Mouse (Mus musculus) megakaryocyte, adult 5-6 weeks (primary cell): ENCODE results near the gene Itpr1. TPM values are rescaled to one million over a fixed set of nuclear protein-coding genes. Genes with fewer than 3 reads are reported as not detected.

ENCODE experiments used
- ATAC-seq: 2 replicates; pipeline ENCODE4 v1.8.0; 2016; ENCODE audit warnings: mild to moderate bottlenecking, inconsistent platforms; ENCODE audit not compliant: poor library complexity, severe bottlenecking
- total RNA-seq, 2 experiments: library from RNA; stranded (forward) in 1 of 2; stranded (reverse) in 1 of 2; fragments of 153-499, 151-499 nt in 1 of 2; fragments of 221-1000, 200-1000 nt in 1 of 2; gene quantifications; 2 replicates each; pipeline versions ENCODE4 v1.2.3 to v1.2.4; 2015 to 2017

Gene Itpr1
- total RNA-seq, 2 experiments from 2014 or later: 55.7 to 127 TPM

GRCm38 (mm10) chr6:108274364-108275084 is 61.6 kb downstream of the Itpr1 start:
- 0 out of 2 replicates have a peak, but pooled peaks have one; percentile 18 for ATAC-seq

DNA sequence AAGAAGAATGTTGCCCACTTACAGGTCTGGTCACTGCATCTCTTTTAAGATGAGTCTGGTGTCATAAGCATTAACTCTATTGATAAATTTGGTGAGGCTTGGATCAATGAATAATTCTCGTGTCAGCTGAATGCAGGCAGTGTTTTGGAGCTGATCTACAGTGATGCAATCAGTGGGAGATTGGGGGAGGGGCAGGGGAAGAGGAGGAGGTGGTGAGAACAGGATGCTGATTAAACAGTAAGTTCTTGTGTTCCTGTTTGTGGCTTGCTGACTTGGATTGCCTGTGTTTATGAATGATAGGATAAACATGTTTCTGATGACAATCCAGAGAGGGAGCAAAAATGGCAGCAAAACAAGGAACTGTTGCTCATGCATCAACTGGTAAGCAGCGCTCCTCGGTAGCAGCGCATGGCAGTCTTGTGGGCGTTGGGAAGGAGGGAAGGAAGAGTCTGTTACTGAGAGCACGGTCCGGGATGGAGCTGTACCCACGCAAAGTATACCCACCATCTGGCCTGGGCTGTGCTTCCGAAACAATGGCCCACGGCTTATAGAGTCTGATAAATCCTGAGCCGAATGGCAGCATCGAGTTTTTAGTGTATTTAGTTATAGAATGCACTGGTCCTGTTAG is 64.1 kb downstream of the Itpr1 start:
- peak; percentile 47 for ATAC-seq

DNA sequence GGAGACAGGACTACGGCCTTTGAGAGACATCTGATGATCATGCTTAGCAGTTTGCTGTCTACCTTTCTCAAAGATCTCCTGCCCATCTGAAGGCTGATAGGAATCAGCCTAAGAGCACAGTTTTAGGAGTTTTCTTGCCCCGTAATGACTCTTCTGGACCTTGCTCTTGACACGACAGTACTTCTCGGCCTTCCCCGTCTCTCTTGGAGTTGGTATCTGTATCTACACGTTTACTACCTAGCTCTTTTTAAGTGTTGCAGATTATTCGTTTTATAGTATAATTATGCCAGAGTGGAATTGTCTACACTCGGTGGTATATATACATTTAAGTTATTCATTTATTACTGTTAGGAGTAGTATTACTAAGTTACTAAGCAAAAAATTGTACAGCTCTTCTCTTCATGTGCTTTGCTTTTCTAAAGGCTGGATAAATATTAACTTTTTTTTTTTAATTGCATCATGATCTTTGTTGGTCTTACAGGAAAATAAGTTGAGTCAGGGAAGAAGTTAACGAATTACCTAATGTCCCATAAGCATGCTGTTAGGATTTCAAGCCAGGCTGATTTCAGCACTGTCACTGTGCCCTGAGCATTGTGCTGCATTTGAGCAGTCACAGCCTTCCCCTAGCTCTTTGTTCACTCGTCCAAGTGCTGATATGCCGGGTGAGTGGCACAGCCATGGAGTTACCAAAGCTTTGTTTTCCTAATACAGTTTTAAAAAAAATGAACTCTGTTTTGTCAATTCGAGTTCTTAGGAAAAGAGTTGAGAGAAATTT is 64.9 kb downstream of the Itpr1 start:
- ATAC-seq: no peak

- ATAC-seq: no peak
Observed at GRCm38 (mm10) chr6:108278826-108279630, 66.1 kb downstream of the Itpr1 start.

- no peak for ATAC-seq
Observed at GRCm38 (mm10) chr6:108282131-108282530, 69.2 kb downstream of the Itpr1 start.

DNA sequence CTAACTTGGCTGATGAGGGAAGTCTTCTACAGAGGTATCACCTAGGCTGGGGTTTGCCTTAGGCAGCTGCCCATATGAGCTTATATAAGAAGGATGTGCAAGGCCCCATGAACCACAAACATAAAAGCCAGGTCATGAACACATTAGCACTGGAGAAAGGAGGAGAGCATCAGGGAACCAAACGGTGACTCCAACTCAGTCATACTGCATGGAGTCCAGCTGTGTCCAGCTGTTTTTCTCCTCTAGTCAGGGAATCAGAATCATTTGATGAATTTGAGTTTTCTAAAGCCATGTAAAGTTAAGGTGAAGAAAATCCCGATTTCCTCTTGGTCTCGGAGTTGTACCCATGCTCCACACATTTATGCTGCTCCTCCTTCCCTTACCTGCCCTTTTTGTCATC is 69.7 kb downstream of the Itpr1 start:
- ATAC-seq: no peak

GRCm38 (mm10) chr6:108284688-108285087 is 71.8 kb downstream of the Itpr1 start:
- no peak for ATAC-seq

DNA sequence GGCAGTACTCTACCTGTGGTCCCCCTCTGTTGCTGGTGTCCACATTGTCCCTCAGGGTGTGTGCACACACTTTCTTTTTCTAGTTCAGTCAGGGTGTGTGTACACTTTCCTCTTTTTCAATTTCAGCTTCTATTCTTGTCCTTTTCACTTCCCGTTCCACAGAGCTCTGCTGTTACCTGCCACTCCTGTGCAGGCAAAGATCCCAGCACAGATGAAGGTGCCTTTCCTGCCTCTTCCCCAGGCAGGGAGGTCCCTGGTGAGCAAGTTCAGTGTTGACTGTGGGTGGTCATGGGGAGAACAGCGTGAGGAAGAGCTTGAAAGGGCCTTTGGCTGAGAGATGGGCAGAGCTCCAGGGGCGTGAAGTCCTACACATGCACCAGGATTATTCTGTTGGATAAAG is 76.1 kb downstream of the Itpr1 start:
- peak; percentile 81 for ATAC-seq

- no peak for ATAC-seq
Observed at GRCm38 (mm10) chr6:108290978-108291377, 78.1 kb downstream of the Itpr1 start.

DNA sequence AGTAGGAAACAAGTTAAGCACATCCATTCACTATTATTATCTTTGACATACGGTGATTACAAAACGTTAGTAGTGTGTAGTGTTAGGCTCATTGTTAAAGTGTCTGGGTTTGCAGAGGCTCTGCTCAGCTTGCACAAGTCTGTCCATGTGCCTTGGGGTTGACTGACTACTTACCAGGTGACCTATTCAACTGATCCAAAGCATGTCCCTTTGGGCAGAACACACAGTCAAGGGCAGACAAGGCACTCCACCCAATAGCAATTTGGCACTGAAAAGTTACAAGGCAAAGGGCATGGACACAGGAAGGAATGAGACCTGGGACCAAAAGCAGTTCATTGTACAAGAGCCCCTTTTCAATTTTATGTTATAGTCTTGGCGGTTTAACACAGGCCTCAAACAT is 78.7 kb downstream of the Itpr1 start:
- ATAC-seq: no peak

DNA sequence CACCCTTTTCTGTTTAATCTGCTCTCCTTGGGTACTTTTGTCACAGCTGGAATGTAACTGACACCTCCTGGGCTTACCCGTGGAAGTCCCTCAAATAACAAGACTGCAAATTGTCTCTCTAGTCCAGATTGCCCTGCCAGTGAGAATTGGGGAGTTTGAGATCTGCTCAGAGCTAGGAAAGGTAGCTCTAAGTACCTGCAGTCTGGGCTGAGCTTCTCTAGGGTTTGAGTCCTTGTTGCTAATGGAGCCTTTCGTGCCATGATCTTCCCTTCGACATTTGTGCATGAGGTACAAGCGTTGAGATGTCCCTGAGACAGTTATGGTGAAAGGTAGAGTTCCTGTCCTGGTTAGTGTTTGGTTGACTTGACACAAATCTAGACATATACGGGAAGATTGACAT is 89.0 kb downstream of the Itpr1 start:
- no peak for ATAC-seq

DNA sequence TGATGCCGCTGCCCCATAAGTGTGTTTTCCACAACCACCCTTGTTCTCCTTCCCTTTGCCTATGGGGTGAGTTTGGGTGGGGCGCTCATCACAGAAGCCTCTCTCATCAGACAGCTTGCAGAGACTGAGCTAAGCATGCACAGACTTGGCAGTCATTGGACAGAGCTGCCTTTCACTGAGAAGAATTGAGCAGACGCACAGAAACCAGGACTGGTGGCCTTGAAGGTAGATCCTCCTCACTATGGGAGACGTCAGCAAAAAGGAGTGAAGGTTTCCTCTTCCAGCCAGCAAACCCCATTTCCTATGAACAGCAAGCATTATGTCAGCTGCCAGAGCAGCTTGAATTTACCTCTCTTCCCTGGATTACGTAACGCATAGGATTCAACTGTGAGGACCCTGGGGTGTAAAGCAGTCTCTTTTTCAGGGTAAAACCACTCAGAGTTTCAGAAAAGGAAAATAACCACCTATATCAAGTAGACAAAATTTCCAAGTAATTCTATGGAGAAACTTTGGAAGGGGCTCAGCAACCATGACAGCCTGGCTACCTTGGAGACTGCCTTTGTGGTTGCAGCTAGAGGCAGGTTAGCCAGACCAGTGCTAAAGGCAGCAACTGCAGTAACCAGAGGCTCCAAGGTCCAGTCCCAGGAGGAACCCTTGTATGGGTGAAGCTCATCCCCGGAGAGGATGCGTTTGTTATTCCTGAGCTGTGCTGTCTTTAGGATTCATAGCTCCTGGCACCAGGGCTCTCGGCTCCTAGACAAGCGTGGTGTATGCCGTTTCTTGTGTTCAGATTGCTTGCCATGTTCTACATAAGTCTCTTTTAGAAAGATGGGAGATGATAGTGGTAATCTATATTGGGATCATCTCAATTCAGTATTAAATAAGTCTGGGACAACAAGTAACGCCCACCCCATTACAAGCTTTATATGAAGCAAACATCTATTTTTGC is 91.0 kb downstream of the Itpr1 start:
- ATAC-seq: no peak

GRCm38 (mm10) chr6:108305171-108305779 is 92.4 kb downstream of the Itpr1 start:
- no peak for ATAC-seq

DNA sequence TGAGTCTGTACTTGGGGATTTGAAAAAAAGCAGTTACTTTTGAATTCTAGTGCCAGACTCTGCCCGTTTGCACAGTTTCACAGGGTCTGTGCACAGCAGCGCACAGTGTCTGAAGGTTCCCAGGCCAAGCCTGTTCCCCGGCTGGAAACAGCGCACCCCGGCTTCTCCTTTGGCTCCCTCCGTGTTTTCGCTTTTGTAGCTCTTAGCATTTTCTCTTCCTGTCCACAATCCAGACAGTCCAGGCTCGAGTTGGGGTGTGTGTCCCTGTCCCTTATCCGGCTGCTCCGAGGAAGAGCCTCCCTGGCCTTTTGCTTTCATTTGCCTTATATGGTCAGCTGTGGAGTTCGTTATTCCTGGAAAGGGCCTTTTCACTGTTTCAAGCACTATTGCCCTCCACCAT is 93.3 kb downstream of the Itpr1 start:
- 0 out of 2 replicates have a peak, but pooled peaks have one; percentile 2 for ATAC-seq

DNA sequence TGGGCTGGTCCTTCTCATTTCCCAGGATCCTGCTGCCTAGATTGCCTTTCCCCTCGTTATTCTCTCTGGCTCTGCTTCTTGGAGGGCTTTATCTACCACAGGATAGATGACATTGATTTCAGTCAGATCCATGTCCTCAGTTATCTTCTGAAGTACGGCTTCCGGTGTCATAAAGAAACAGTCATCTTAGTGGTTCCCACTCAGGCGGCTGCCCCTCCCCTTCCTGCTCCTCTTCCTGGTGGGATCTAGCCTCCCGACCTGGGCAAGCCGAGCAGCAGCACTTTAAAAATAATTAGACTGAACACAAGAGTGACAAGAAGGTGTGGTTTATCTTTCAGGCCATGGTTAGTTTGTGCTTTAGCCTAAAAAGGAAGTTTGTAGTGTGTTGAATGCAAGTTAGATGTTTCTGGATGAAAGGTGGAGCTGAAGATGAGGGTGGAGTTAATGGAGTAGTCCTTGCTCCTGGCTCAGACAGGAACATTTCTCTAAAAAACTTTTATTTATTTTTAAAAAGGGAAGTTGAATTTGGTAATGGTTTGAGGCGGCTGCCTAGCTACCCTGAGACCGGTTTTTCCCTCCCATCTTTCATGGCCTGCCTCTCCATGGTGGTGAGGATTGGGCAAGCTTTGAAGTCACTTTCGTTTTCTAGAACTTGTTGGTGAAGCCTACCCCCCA is 94.2 kb downstream of the Itpr1 start:
- peak; percentile 78 for ATAC-seq

DNA sequence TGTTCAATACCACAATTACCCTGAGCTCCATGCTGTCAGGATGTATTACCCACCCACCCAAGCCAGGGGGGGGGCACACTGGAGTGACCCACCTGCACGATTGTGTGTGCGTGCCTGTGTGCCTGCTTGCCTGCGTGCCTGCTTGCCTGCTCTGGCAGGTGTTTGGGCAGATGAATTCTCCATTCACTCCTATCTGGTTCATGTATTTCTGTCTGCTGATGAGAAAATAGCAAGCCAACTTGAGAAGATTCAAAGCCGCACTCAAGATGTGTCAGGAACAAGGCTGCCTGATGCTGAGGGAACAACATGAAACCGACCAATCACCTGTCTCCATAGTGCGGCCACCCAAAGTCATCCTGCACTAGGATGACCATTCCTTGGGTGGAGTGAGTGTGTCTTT is 94.9 kb downstream of the Itpr1 start:
- no peak for ATAC-seq

DNA sequence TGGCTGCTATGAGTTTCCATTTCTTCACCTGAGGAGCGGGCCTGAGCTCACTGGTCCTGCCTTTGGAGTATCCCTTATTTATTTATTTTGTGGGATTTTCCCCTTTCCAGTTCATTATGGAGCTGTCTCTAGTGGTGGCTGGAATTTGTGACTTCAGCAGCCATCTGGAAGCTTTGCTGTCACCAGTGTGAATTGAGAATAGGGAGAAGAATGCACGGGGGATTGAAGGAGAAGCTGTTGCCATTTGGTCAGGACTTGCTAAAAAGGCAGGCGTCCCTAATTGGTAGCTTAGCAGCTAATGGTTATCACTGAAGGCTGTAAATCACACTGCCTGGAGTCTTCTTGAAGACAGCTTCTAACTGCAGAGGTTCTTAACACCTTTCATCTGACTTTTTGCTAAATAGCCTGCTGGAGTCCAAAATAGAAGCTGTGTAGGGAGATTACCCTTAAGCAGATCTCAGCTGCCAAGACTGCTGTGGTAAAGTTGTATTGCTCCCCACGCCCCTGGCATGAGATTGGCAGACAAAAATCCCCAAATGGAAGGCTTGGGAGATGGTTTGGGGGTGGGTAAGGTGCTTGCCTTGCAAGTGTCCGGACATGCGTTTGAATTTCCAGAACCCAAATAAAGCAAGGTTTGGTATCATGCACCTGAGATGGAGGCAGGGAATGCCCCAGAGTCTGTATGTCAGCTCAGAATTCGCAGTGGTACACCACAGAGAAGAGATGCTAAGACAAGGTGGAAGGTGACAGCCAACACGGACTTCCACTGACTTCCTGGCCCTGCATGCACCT is 96.7 kb downstream of the Itpr1 start:
- no peak for ATAC-seq

DNA sequence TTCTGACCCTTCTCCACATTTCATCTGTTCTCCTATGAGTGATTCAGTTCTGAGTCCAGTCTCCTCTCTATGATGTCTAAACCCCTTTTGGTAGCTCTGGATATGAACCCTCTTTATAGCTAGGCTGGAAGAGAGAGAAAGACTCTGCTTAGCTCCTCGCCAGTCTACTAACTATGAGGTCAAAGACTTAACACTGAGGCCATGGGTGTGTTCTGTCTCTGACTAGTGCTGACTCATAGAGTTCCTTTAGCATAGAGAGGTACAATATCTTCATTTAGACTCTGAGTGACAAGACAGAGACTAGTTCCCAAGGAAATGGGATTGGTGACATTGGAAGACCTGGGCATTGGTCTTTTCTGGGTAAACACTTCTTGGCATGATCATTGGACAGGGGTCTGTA is 100.2 kb downstream of the Itpr1 start:
- no peak for ATAC-seq
